Mouse (Mus musculus) limb, embryonic 15.5 days (tissue): ENCODE results near the gene Sfxn2. TPM values are rescaled to one million over a fixed set of nuclear protein-coding genes. Genes with fewer than 3 reads are reported as not detected.
A peak's percentile ranks its signal among the peaks of the same experiment; 100 is the strongest.

Experiments
- ATAC-seq: fragments of 200-750 bp; cut with Nextera tagmentation; 2 replicates; pipeline ENCODE4 v1.8.0; 2017; ENCODE audit warnings: low read depth, moderate TSS enrichment; ENCODE audit not compliant: insufficient number of reproducible peaks, low FRiP score, low TSS enrichment
- H3K27ac ChIP-seq: fragments of 300-500 bp; sonication (generic); 2 replicates; pipeline ENCODE4 v1.5.1; 2015; ENCODE audit warnings: moderate library complexity, mild to moderate bottlenecking, inconsistent platforms
- H3K27me3 ChIP-seq: fragments of 300-500 bp; sonication (generic); 2 replicates; pipeline ENCODE4 v1.6.1; 2015; ENCODE audit warnings: inconsistent platforms
- H3K36me3 ChIP-seq: fragments of 300-500 bp; sonication (generic); 2 replicates; pipeline ENCODE4 v1.6.1; 2015; ENCODE audit warnings: inconsistent platforms
- H3K4me1 ChIP-seq: fragments of 300-500 bp; sonication (generic); 2 replicates; pipeline ENCODE4 v1.6.1; 2015; ENCODE audit warnings: inconsistent platforms
- H3K4me2 ChIP-seq: fragments of 300-500 bp; sonication (generic); 2 replicates; pipeline ENCODE4 v1.6.1; 2015; ENCODE audit warnings: mild to moderate bottlenecking, inconsistent platforms
- H3K4me3 ChIP-seq: fragments of 300-500 bp; sonication (generic); 2 replicates; pipeline ENCODE4 v1.5.1; 2015; ENCODE audit warnings: mild to moderate bottlenecking, inconsistent platforms
- H3K9ac ChIP-seq: fragments of 300-500 bp; sonication (generic); 2 replicates; pipeline ENCODE4 v1.6.1; 2015; ENCODE audit warnings: inconsistent platforms
- H3K9me3 ChIP-seq: fragments of 300-500 bp; sonication (generic); 2 replicates; pipeline ENCODE4 v1.6.1; 2016; ENCODE audit warnings: inconsistent platforms
- WGBS: fragments of 180-500 bp; shearing (Covaris S2); methylation state at CpG from one replicate; pipeline ENCODE4 v1.1.7; 2015; 5-methylcytosine and 5-hydroxymethylcytosine counted together
- polyA plus RNA-seq: library from polyadenylated mRNA; unstranded; fragments of >200 nt; fragmentation: Nextera tagmentation; extraction: Ambion mirVana; gene quantifications from 2 replicates; pipeline ENCODE4 v1.2.1, GENCODE M21; 2015

Gene Sfxn2
- polyA plus RNA-seq, 1 experiment from 2014 or later: 23.5 TPM

GRCm38 (mm10) chr19:46642136-46642753 is 69.1 kb downstream of the Sfxn2 start:
- Histone ChIP-seq H3K27me3 (no peaks in the 10 kb centered on the region), H3K4me1 (peaks cover 88% of the 10 kb centered on the region), H3K9me3 (no peaks in the 10 kb centered on the region), H3K27ac (peak overlapping the region; percentile 87), H3K4me2 (peak overlapping the region; percentile 22), H3K4me3 (no peak overlapping the region), H3K9ac (0 out of 2 replicates have a peak overlapping the region, but pooled peaks have one; percentile 7), H3K36me3 (peaks cover 9% of the 10 kb centered on the region; the same call in 1 of the 2 replicates)
- WGBS: 42% methylated on average over 22 of the region's 22 CpGs
- no peak for ATAC-seq

- no peak for ATAC-seq
- 59% methylated on average over 5 of the region's 5 CpGs for WGBS
- Histone ChIP-seq H3K4me1 (peaks cover 92% of the 10 kb centered on the region), H3K4me2 (no peak overlapping the region), H3K4me3 (no peak overlapping the region), H3K27ac (peak overlapping the region; percentile 87; the same call in 1 of the 2 replicates), H3K9me3 (no peaks in the 10 kb centered on the region), H3K9ac (no peak overlapping the region), H3K27me3 (no peaks in the 10 kb centered on the region), H3K36me3 (peaks cover 5% of the 10 kb centered on the region; the same call in 1 of the 2 replicates)
Observed at GRCm38 (mm10) chr19:46643236-46643635, 70.1 kb downstream of the Sfxn2 start.

- H3K4me3 ChIP-seq: no peak overlapping the region
- H3K36me3 ChIP-seq: peaks cover 5% of the 10 kb centered on the region; the same call in 1 of the 2 replicates
- WGBS: 75% methylated on average over 10 of the region's 10 CpGs
- H3K9ac ChIP-seq: no peak overlapping the region
- ATAC-seq: no peak
- H3K27ac ChIP-seq: peak overlapping the region; percentile 82
- H3K27me3 ChIP-seq: no peaks in the 10 kb centered on the region
- H3K4me1 ChIP-seq: peaks cover 87% of the 10 kb centered on the region
- H3K4me2 ChIP-seq: no peak overlapping the region
- no peaks in the 10 kb centered on the region for H3K9me3 ChIP-seq
Observed at GRCm38 (mm10) chr19:46644343-46644792, 71.2 kb downstream of the Sfxn2 start.

- Histone ChIP-seq H3K9ac (no peak overlapping the region), H3K4me1 (peaks cover 84% of the 10 kb centered on the region), H3K27ac (peak overlapping the region; percentile 82), H3K36me3 (peaks cover 5% of the 10 kb centered on the region; the same call in 1 of the 2 replicates), H3K4me2 (0 out of 2 replicates have a peak overlapping the region, but pooled peaks have one; percentile 7), H3K27me3 (no peaks in the 10 kb centered on the region), H3K4me3 (no peak overlapping the region), H3K9me3 (no peaks in the 10 kb centered on the region)
- peak; percentile 23; the same call in 1 of the 2 replicates for ATAC-seq
- 41% methylated on average over 12 of the region's 12 CpGs for WGBS
Observed at GRCm38 (mm10) chr19:46644793-46645602, 71.8 kb downstream of the Sfxn2 start.

- Histone ChIP-seq H3K4me3 (no peak overlapping the region), H3K4me2 (no peak overlapping the region), H3K4me1 (peaks cover 76% of the 10 kb centered on the region), H3K27me3 (no peaks in the 10 kb centered on the region), H3K36me3 (peaks cover 5% of the 10 kb centered on the region; the same call in 1 of the 2 replicates), H3K9ac (no peak overlapping the region), H3K9me3 (no peaks in the 10 kb centered on the region), H3K27ac (peak overlapping the region; percentile 82)
- 56% methylated on average over 12 of the region's 12 CpGs for WGBS
- no peak for ATAC-seq
Observed at GRCm38 (mm10) chr19:46646041-46646481, 72.9 kb downstream of the Sfxn2 start.

- H3K36me3 ChIP-seq: peaks cover 12% of the 10 kb centered on the region
- H3K9ac ChIP-seq: no peak overlapping the region
- WGBS: 51% methylated on average over 3 of the region's 3 CpGs
- no peak overlapping the region for H3K4me2 ChIP-seq
- H3K9me3 ChIP-seq: no peaks in the 10 kb centered on the region
- H3K4me1 ChIP-seq: peaks cover 64% of the 10 kb centered on the region
- H3K27ac ChIP-seq: no peak overlapping the region
- no peak overlapping the region for H3K4me3 ChIP-seq
- ATAC-seq: no peak
- no peaks in the 10 kb centered on the region for H3K27me3 ChIP-seq
Observed at GRCm38 (mm10) chr19:46647254-46647653, 74.1 kb downstream of the Sfxn2 start.

Other genes with a start within 250 kb of the Sfxn2 start
- 5.5 and 5.8 TPM in 2 replicates for gene Psd, start 246.2 kb upstream of the Sfxn2 start, polyA plus RNA-seq
- 12.8 and 13.2 TPM in 2 replicates for gene Fbxl15, start 245.2 kb upstream of the Sfxn2 start, polyA plus RNA-seq
- 150 and 176 TPM in 2 replicates for gene Cuedc2, start 234.7 kb upstream of the Sfxn2 start, polyA plus RNA-seq
- 3.1 and 3.6 TPM in 2 replicates for gene Mfsd13a, start 232.2 kb upstream of the Sfxn2 start, polyA plus RNA-seq
- gene 2310034G01Rik, start 223.1 kb upstream of the Sfxn2 start, polyA plus RNA-seq: 1.5 and 2.1 TPM in 2 replicates
- 145 and 156 TPM in 2 replicates for gene Actr1a, start 177.6 kb upstream of the Sfxn2 start, polyA plus RNA-seq
- gene Sufu, start 176.5 kb upstream of the Sfxn2 start, polyA plus RNA-seq: 32.8 and 33.6 TPM in 2 replicates
- gene Trim8, start 71.7 kb upstream of the Sfxn2 start, polyA plus RNA-seq: 14.6 and 15.1 TPM in 2 replicates
- 127 and 138 TPM in 2 replicates for gene Arl3, start 167 bp upstream of the Sfxn2 start, polyA plus RNA-seq
- 53.4 and 59.3 TPM in 2 replicates for gene Wbp1l, start 25.7 kb downstream of the Sfxn2 start, polyA plus RNA-seq
- 1.9 and 2.7 TPM in 2 replicates for gene Cyp17a1, start 99.8 kb downstream of the Sfxn2 start, polyA plus RNA-seq
- 13.5 and 14.3 TPM in 2 replicates for gene Borcs7, start 116.5 kb downstream of the Sfxn2 start, polyA plus RNA-seq
- 20.6 and 24.1 TPM in 2 replicates for gene As3mt, start 134.1 kb downstream of the Sfxn2 start, polyA plus RNA-seq
- gene Cnnm2, start 188.2 kb downstream of the Sfxn2 start, polyA plus RNA-seq: 3.1 and 4.0 TPM in 2 replicates